Mouse (Mus musculus): ENCODE data around the gene Gm10160. TPM values are rescaled to one million over a fixed set of nuclear protein-coding genes. Genes with fewer than 3 reads are reported as not detected.
"Not testable (repeated sequence)": the region's sequence is repeated elsewhere in the genome, so short reads cannot be mapped to it uniquely, and the experiment has no call there.

Gene Gm10160
- polyA plus RNA-seq, 1 experiment from 2014 or later, result not detected

- WGBS, result 91% methylated on average over 7 of the region's 7 CpGs
- Histone ChIP-seq H3K4me2 (replicated peaks) (no peak overlapping the region), H3K9ac (replicated peaks) (no peak overlapping the region), H3K4me1 (no peaks in the 10 kb centered on the region), H3K4me3 (no peak overlapping the region), H3K27ac (replicated peaks) (no peak overlapping the region), H3K36me3 (no peaks in the 10 kb centered on the region), H3K9me3 (no peaks in the 10 kb centered on the region), H3K27me3 (no peaks in the 10 kb centered on the region)
- no peak for ATAC-seq (ENCODE audit: low FRiP score, low read depth)
These were observed 13.5 kb downstream of the Gm10160 start for GRCm38 (mm10) chr7:81842141-81842540.

GRCm38 (mm10) chr7:81841439-81841838 lies 14.2 kb downstream of the Gm10160 start:
- H3K9me3 ChIP-seq, result no peaks in the 10 kb centered on the region
- ATAC-seq (ENCODE audit: low FRiP score, low read depth), result no peak
- no peak overlapping the region for H3K4me2 ChIP-seq (replicated peaks)
- H3K9ac ChIP-seq (replicated peaks), result no peak overlapping the region
- no peaks in the 10 kb centered on the region for H3K4me1 ChIP-seq
- 84% methylated on average over 6 of the region's 6 CpGs for WGBS
- H3K4me3 ChIP-seq, result no peak overlapping the region
- H3K27me3 ChIP-seq, result no peaks in the 10 kb centered on the region
- no peak overlapping the region for H3K27ac ChIP-seq (replicated peaks)
- H3K36me3 ChIP-seq, result no peaks in the 10 kb centered on the region

DNA sequence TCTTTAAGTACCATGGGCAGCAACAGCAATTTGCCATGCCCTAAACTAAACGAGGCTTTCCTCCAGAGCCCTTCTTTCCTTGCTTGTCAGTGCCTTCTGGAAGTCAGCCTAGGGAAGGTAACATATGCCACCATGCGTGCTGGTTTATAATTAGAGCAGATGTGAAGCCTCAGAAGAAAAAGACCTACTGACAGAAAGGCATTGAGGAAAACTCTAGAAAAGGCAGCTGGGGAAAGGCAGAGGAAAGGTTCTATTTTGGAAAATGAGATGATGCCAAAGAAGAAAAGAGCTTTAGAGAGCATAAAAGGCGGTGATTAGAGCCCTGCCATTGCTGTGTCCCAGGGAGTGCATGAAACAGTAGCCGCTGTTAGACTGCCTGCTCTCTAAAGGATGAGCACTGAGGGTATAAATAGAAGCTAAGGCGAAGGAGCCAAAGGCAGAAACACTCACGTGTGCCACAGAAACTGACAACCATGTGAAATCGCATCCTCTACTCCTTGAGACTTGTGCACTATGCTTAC lies 14.9 kb downstream of the Gm10160 start:
- H3K36me3 ChIP-seq, result no peaks in the 10 kb centered on the region
- H3K4me1 ChIP-seq, result no peaks in the 10 kb centered on the region
- ATAC-seq (ENCODE audit: low FRiP score, low read depth), result no peak
- H3K27me3 ChIP-seq, result no peaks in the 10 kb centered on the region
- 72% methylated on average over 7 of the region's 7 CpGs for WGBS
- H3K4me3 ChIP-seq, result no peak overlapping the region
- H3K9me3 ChIP-seq, result no peaks in the 10 kb centered on the region
- H3K9ac ChIP-seq (replicated peaks), result no peak overlapping the region
- no peak overlapping the region for H3K4me2 ChIP-seq (replicated peaks)
- no peak overlapping the region for H3K27ac ChIP-seq (replicated peaks)

GRCm38 (mm10) chr7:81839746-81840145 lies 15.8 kb downstream of the Gm10160 start:
- Histone ChIP-seq H3K36me3 (no peaks in the 10 kb centered on the region), H3K4me1 (no peaks in the 10 kb centered on the region), H3K9me3 (no peaks in the 10 kb centered on the region), H3K4me2 (replicated peaks) (no peak overlapping the region), H3K4me3 (no peak overlapping the region), H3K27me3 (no peaks in the 10 kb centered on the region), H3K9ac (replicated peaks) (no peak overlapping the region), H3K27ac (replicated peaks) (no peak overlapping the region)
- no peak for ATAC-seq (ENCODE audit: low FRiP score, low read depth)
- 75% methylated on average over 6 of the region's 6 CpGs for WGBS

DNA sequence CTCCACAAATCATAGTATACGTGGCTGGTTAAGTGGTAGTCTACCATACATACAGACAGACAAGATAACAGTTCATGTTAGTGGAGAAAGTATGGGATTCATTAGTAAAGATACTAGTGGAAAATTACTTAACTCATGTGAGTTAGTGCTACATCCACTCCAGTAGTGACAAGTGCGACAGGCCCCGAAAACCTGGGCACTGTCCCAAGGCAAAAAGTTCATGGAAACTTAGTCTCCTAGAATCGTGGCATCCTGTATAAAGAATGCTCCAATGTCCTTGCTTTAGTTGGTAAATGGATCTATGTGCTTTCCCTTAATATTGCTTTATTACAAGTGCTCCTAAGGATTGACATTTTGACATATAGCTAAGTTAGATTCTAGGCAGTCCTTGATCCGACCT lies 17.8 kb downstream of the Gm10160 start:
- not testable (repeated sequence) for H3K4me1 ChIP-seq; H3K4me2 ChIP-seq (replicated peaks); ATAC-seq (ENCODE audit: low FRiP score, low read depth); H3K9ac ChIP-seq (replicated peaks); H3K9me3 ChIP-seq; H3K27ac ChIP-seq (replicated peaks); H3K36me3 ChIP-seq; H3K27me3 ChIP-seq; H3K4me3 ChIP-seq
- 89% methylated on average over 5 of the region's 5 CpGs for WGBS

DNA sequence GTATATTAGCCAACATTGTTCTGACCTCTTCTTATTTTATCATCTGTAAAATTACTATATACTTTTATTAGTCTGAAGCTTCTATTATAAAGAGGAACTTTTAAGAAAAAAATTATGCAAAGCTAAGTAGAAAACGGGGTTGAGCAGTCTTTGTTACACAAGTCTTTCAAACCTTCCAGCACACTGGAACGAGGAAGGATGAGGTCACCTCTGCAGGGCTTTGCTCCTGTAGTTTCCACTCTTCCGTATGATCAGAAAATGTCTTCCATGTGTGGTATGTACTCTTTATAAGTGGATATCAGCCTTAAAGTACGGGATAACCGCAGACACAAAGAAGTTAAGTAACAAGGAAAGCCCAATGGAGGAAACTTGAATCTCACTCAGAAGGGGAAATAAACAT lies 20.2 kb downstream of the Gm10160 start:
- H3K4me3 ChIP-seq, result no peak overlapping the region
- ATAC-seq (ENCODE audit: low FRiP score, low read depth), result no peak
- H3K36me3 ChIP-seq, result no peaks in the 10 kb centered on the region
- H3K4me1 ChIP-seq, result no peaks in the 10 kb centered on the region
- no peaks in the 10 kb centered on the region for H3K9me3 ChIP-seq
- 87% methylated on average over 5 of the region's 5 CpGs for WGBS
- H3K9ac ChIP-seq (replicated peaks), result no peak overlapping the region
- H3K27ac ChIP-seq (replicated peaks), result no peak overlapping the region
- no peaks in the 10 kb centered on the region for H3K27me3 ChIP-seq
- no peak overlapping the region for H3K4me2 ChIP-seq (replicated peaks)

DNA sequence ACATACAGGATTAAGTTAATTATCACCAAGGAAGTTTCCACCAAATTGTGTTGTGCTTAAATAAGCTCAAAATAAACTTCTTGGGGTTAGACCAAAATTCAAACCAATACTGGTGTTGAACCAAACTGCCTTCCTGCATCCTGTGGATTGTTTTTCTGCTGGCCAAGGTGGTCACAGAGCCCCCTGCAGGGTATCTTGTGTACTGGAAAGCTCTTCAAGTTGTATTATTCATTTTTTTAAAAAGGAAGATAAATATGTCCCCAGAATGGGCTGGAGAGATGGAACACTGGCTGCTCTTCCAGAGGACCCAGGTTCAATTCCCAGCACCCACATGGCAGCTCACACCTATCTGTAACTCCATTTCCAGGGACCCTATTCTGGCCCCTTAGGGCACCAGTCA lies 20.7 kb downstream of the Gm10160 start:
- no peak for ATAC-seq (ENCODE audit: low FRiP score, low read depth)
- no peaks in the 10 kb centered on the region for H3K36me3 ChIP-seq
- no peak overlapping the region for H3K27ac ChIP-seq (replicated peaks)
- no peak overlapping the region for H3K4me3 ChIP-seq
- H3K9ac ChIP-seq (replicated peaks), result no peak overlapping the region
- H3K27me3 ChIP-seq, result no peaks in the 10 kb centered on the region
- no peaks in the 10 kb centered on the region for H3K9me3 ChIP-seq
- no peak overlapping the region for H3K4me2 ChIP-seq (replicated peaks)
- H3K4me1 ChIP-seq, result peaks cover 4% of the 10 kb centered on the region

GRCm38 (mm10) chr7:81829379-81829894 lies 26.2 kb downstream of the Gm10160 start, which contains the start of gene Btbd1:
Gene Btbd1, minus strand, starts transcription at chr7:81829431.
- Histone ChIP-seq H3K9ac (replicated peaks) (peak within 1 kb of the TSS; percentile 90), H3K4me3 (peak within 1 kb of the TSS; percentile 86), H3K9me3 (no peaks in the 10 kb centered on the region), H3K27me3 (no peaks in the 10 kb centered on the region), H3K27ac (replicated peaks) (peak within 1 kb of the TSS; percentile 98), H3K4me1 (peaks cover 32% of the 10 kb centered on the region), H3K4me2 (replicated peaks) (peak within 1 kb of the TSS; percentile 75), H3K36me3 (no peaks in the 10 kb centered on the region)
- WGBS, result 0% methylated on average over 44 of the region's 58 CpGs
- peak; percentile 92 for ATAC-seq (ENCODE audit: low FRiP score, low read depth)

- Histone ChIP-seq H3K4me2 (replicated peaks) (peak overlapping the region; percentile 75), H3K36me3 (no peaks in the 10 kb centered on the region), H3K9ac (replicated peaks) (peak overlapping the region; percentile 90), H3K27ac (replicated peaks) (peak overlapping the region; percentile 98), H3K4me3 (peak overlapping the region; percentile 86), H3K9me3 (no peaks in the 10 kb centered on the region), H3K27me3 (no peaks in the 10 kb centered on the region), H3K4me1 (peaks cover 32% of the 10 kb centered on the region)
- peak; percentile 77 for ATAC-seq (ENCODE audit: low FRiP score, low read depth)
- WGBS, result 1% methylated on average over 78 of the region's 91 CpGs
These were observed 26.8 kb downstream of the Gm10160 start for GRCm38 (mm10) chr7:81828681-81829378.

- Histone ChIP-seq H3K27me3 (no peaks in the 10 kb centered on the region), H3K36me3 (no peaks in the 10 kb centered on the region), H3K9me3 (no peaks in the 10 kb centered on the region), H3K4me3 (peak overlapping the region; percentile 86), H3K4me2 (replicated peaks) (peak overlapping the region; percentile 75), H3K27ac (replicated peaks) (peak overlapping the region; percentile 98), H3K9ac (replicated peaks) (peak overlapping the region; percentile 90), H3K4me1 (peaks cover 32% of the 10 kb centered on the region)
- WGBS, result 30% methylated on average over 17 of the region's 17 CpGs
- peak; percentile 8; the same call in 1 of the 2 replicates for ATAC-seq (ENCODE audit: low FRiP score, low read depth)
These were observed 27.6 kb downstream of the Gm10160 start for GRCm38 (mm10) chr7:81827806-81828667.

GRCm38 (mm10) chr7:81825381-81825780 lies 30.2 kb downstream of the Gm10160 start:
- H3K27me3 ChIP-seq, result no peaks in the 10 kb centered on the region
- H3K4me1 ChIP-seq, result peaks cover 32% of the 10 kb centered on the region
- WGBS, result 73% methylated on average over 3 of the region's 3 CpGs
- 0 out of 2 replicates have a peak overlapping the region, but pooled peaks have one; percentile 11 for H3K9ac ChIP-seq (replicated peaks)
- no peaks in the 10 kb centered on the region for H3K9me3 ChIP-seq
- no peak for ATAC-seq (ENCODE audit: low FRiP score, low read depth)
- H3K4me3 ChIP-seq, result no peak overlapping the region
- no peaks in the 10 kb centered on the region for H3K36me3 ChIP-seq
- 0 out of 2 replicates have a peak overlapping the region, but pooled peaks have one; percentile 13 for H3K4me2 ChIP-seq (replicated peaks)
- no peak overlapping the region for H3K27ac ChIP-seq (replicated peaks)

- H3K4me1 ChIP-seq, result peaks cover 29% of the 10 kb centered on the region
- no peak overlapping the region for H3K4me2 ChIP-seq (replicated peaks)
- no peaks in the 10 kb centered on the region for H3K9me3 ChIP-seq
- no peak overlapping the region for H3K9ac ChIP-seq (replicated peaks)
- no peaks in the 10 kb centered on the region for H3K36me3 ChIP-seq
- no peak for ATAC-seq (ENCODE audit: low FRiP score, low read depth)
- no peaks in the 10 kb centered on the region for H3K27me3 ChIP-seq
- no peak overlapping the region for H3K27ac ChIP-seq (replicated peaks)
- 89% methylated on average over 3 of the region's 3 CpGs for WGBS
- H3K4me3 ChIP-seq, result no peak overlapping the region
These were observed 30.7 kb downstream of the Gm10160 start for GRCm38 (mm10) chr7:81824906-81825305.

All from midbrain, embryonic 12.5 days (tissue).